Mouse (Mus musculus) adrenal gland, adult (tissue): ENCODE measurements around the gene H2al1e.
A peak's percentile ranks its signal among the peaks of the same experiment; 100 is the strongest.
"Not testable (repeated sequence)": the region's sequence is repeated elsewhere in the genome, so short reads cannot be mapped to it uniquely, and the experiment has no call there.

ENCODE experiments used
- DNase-seq, 2 experiments: peaks; one replicate each; pipeline ENCODE4 v3.0.0; 2022 to 2023; ENCODE audit warnings: low spot score in 1 of 2; ENCODE audit not compliant: inconsistent age in 2 of 2

The H2al1e gene

GRCm38 (mm10) chrX:11311634-11312033 is at the start of gene H2al1e:
TSS of gene H2al1e (plus strand) at chrX:11311934.
- not testable (repeated sequence) for DNase-seq

GRCm38 (mm10) chrX:11264918-11265317 is 46.8 kb upstream of the H2al1e start:
- no peak for DNase-seq

DNA sequence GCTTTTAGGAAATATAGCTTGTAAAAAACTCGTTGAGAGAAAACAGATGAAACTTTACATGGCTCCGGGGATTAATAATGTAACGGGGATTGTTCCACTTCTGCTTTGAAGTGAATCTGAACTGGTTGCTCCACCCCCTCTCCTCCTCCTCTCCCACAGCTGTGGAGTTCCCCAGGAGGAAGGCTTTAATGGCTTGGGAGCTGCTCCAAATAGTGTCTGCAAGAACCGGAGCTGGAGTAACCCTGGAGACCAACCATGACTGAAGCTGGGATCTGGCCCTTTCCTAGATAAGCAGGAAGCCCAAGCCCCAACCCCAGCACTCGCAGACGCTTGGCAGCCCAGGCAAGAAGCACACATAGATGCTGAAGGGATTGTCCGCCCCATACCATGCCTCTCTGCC is 43.9 kb upstream of the H2al1e start:
- DNase-seq = no peak

DNA sequence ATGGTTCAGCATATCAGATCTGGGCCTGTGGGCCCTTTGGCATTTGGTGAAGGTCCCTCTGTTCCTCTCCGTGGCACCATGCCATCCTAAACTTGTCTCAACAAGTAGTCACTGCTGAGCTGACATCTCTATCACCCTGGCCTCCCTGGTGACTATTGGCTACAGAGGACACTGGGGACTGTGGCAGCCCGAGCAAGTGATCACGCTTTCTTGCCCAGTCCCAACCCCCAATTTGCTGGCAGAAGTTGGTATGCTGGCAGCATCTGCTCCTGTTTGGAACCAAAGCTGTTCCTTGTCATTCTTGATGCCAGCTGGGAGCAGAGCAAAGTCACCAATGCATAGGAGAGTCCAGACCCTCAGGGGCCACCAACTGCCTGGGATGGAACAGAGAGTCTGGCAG is 42.7 kb upstream of the H2al1e start:
- peak; percentile 21 to 37 for DNase-seq

GRCm38 (mm10) chrX:11273190-11273589 is 38.5 kb upstream of the H2al1e start:
- no peak for DNase-seq

- no peak for DNase-seq
Measured at GRCm38 (mm10) chrX:11277083-11277482, 34.7 kb upstream of the H2al1e start.

DNA sequence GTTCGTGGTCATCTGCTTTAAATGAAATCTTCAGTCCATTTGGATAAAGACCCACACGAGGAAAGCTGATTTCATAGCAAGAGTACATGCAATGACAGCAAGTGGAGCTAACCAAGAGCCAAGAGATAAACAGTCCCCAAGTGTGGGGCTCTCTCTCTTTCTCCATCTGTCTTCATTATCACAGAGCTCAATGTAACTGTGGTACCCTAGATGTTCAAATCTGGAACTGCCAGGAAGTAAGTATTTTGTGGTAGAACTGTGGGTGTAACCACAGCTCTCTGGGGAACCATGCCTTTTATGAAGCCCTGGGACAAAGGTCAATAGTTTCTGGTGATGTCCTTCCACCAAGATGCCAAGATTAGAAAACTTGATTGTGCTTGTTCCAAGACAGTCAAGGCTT is 31.0 kb upstream of the H2al1e start:
- DNase-seq = no peak

DNA sequence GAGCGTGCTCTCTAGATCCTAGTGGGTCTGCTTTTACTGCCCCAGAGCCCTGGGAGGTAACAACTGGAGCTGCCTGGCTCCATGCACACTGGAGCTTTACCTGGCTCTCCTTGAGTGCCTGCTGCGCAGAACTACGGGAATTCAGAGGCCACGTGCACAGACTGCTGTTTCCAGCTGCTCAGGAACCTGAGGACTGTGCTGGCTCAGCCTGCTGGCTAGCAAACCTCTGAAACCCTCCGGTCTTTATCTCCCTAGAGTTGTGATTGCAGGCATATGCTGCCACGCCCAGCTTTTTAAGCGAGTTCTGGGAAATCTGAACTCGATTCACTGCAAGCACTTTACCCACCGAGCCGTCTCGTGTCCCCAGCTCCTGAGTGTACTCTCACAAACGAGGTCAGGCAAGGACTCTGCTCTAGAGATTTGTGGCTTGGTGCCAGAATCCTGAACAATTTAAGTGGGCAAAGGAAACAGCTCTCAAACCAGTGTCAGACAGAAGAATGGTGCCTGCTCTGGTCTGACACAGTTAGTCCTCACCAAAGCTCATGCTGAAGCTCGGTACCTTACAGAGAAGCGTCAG is 23.3 kb upstream of the H2al1e start:
- peak in 1 of 2 experiments; percentile 45 for DNase-seq

DNA sequence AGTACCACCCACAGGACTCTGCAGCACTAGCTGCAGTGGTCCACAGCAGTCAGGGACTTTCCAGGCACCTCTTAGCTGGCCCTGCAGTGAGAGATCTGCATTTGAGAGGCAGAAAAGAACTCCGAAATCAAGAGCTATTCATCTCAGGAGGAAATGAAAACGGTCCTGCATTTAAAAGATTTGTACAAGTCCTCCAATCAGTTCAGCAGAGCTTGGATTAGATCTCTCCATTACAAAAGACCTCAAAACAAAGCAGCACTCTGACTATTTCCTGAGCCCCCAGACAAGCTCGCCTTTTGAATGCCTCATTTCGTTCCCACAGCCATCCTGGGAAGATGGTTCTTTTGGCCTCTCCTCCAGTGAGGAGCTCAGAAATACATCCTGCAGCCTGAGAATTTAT is 22.5 kb upstream of the H2al1e start:
- no peak for DNase-seq

DNA sequence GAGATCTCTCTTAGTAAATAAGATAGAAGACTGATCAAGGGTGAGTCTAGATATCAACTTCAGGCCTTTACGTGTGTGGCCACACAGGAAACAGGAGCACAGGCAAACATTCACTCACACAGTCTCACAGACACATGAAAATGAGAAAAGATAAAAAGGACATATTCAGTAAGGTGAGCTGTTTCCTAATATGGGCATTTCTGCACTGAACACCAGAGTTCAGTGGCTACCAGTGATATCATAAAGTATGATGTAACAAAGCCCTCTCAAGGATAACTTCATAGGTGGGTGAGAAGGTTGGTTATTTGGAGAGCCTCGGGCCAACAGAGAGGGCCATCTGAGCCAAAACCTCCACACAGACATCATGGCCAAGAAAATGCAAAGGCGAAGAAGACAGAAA is 12.8 kb upstream of the H2al1e start, which contains the start of gene H2al1a:
Gene H2al1a (plus strand): TSS at position 301 of the 400 bp plus-strand sequence.
- not testable (repeated sequence) for DNase-seq

- not testable (repeated sequence) for DNase-seq
Measured at GRCm38 (mm10) chrX:11302132-11302531, 9.6 kb upstream of the H2al1e start, which contains the start of gene H2al1b. TSS of gene H2al1b (plus strand) at chrX:11302432.

DNA sequence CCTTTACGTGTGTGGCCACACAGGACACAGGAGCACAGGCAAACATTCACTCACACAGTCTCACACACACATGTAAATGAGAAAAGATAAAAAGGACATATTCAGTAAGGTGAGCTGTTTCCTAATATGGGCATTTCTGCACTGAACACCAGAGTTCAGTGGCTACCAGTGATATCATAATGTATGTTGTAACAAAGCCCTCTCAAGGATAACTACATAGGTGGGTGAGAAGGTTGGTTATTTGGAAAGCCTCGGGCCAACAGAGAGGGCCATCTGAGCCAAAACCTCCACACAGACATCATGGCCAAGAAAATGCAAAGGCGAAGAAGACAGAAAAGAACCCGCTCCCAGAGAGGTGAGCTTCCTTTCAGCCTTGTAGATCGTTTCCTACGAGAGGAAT is 6.4 kb upstream of the H2al1e start, which contains the start of gene H2al1c:
Gene H2al1c (plus strand): TSS at position 301 of the 400 bp plus-strand sequence.
- DNase-seq = not testable (repeated sequence)

DNA sequence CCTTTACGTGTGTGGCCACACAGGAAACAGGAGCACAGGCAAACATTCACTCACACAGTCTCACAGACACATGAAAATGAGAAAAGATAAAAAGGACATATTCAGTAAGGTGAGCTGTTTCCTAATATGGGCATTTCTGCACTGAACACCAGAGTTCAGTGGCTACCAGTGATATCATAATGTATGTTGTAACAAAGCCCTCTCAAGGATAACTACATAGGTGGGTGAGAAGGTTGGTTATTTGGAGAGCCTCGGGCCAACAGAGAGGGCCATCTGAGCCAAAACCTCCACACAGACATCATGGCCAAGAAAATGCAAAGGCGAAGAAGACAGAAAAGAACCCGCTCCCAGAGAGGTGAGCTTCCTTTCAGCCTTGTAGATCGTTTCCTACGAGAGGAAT is 3.2 kb upstream of the H2al1e start, which contains the start of gene H2al1d:
Gene H2al1d (plus strand): TSS at position 301 of the 400 bp plus-strand sequence.
- not testable (repeated sequence) for DNase-seq

- not testable (repeated sequence) for DNase-seq
Measured at GRCm38 (mm10) chrX:11314858-11315257, 3.1 kb downstream of the H2al1e start, which contains the start of gene H2al1f. TSS of gene H2al1f (plus strand) at chrX:11315158.

DNA sequence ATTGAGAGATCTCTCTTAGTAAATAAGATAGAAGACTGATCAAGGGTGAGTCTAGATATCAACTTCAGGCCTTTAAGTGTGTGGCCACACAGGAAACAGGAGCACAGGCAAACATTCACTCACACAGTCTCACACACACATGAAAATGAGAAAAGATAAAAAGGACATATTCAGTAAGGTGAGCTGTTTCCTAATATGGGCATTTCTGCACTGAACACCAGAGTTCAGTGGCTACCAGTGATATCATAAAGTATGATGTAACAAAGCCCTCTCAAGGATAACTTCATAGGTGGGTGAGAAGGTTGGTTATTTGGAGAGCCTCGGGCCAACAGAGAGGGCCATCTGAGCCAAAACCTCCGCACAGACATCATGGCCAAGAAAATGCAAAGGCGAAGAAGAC is 6.2 kb downstream of the H2al1e start, which contains the start of gene H2al1g:
Gene H2al1g (plus strand): TSS at position 301 of the 400 bp plus-strand sequence.
- not testable (repeated sequence) for DNase-seq

DNA sequence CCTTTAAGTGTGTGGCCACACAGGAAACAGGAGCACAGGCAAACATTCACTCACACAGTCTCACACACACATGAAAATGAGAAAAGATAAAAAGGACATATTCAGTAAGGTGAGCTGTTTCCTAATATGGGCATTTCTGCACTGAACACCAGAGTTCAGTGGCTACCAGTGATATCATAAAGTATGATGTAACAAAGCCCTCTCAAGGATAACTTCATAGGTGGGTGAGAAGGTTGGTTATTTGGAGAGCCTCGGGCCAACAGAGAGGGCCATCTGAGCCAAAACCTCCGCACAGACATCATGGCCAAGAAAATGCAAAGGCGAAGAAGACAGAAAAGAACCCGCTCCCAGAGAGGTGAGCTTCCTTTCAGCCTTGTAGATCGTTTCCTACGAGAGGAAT is 9.5 kb downstream of the H2al1e start, which contains the start of gene H2al1h:
Gene H2al1h (plus strand): TSS at position 301 of the 400 bp plus-strand sequence.
- DNase-seq = not testable (repeated sequence)

DNA sequence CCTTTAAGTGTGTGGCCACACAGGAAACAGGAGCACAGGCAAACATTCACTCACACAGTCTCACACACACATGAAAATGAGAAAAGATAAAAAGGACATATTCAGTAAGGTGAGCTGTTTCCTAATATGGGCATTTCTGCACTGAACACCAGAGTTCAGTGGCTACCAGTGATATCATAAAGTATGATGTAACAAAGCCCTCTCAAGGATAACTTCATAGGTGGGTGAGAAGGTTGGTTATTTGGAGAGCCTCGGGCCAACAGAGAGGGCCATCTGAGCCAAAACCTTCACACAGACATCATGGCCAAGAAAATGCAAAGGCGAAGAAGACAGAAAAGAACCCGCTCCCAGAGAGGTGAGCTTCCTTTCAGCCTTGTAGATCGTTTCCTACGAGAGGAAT is 12.6 kb downstream of the H2al1e start, which contains the start of gene H2al1i:
Gene H2al1i (plus strand): TSS at position 301 of the 400 bp plus-strand sequence.
- not testable (repeated sequence) for DNase-seq

GRCm38 (mm10) chrX:11327522-11327921 is 15.8 kb downstream of the H2al1e start, which contains the start of gene H2al1j:
TSS of gene H2al1j (plus strand) at chrX:11327822.
- not testable (repeated sequence) for DNase-seq

DNA sequence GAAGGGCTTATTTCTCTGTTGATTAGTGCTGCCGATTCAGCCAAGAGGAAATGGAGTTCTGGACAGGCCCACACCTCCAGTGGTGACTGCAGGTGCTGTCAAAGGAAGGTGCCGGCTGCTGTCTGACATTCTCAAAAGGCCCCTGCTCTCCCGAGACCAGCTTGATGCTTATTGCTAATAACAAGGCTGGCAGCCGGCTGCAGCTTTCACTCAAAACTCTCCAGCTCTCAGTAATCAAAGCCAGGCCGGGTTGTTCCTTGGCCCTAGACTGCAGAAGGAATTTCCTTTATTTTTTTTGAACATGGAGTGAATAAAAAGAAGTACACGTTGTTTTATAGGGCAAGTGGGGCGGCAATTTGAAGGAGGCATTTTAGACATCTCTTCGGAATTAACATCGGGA is 34.0 kb downstream of the H2al1e start:
- DNase-seq = no peak

DNA sequence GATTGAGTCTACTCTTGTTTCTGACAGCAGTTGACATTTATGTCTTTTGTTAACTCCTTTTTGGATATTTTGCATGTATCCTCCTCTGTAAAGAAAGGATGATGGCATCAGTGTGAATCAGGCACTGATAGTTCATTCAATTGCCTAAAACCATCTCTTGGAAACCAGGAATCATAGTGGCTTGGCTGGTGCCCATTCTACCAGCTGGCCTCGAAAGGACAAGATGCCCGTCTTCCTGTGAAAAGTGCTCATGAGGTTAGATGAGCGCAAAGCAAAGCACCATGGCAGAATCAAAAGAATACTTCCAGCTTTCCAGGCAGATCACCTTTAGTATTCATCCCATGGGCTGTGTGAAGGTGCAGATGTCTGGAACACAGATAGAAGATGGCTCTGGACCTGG is 35.0 kb downstream of the H2al1e start:
- no peak for DNase-seq

DNA sequence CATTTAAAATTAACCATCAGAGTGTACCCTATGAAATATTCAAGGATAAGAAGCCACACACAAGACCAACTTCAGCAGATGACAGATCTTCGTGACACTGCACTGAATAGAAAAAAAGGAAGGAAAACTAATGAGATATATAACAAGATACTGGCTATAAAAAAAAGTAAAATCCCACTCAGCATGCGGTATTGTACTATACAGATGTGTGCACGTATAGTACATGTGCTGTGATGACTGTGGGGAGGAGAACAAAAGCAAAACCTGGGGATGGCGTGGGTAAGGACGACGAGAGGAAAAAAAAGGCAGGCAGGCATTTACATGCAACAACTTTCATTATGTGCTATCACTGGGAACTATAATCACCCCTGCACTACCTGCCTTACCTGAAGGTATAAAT is 49.1 kb downstream of the H2al1e start:
- DNase-seq = no peak

GRCm38 (mm10) chrX:11361261-11361660 is 49.5 kb downstream of the H2al1e start:
- DNase-seq = no peak
